Mouse (Mus musculus): Measurements from ENCODE around the gene Txn2.

DNA sequence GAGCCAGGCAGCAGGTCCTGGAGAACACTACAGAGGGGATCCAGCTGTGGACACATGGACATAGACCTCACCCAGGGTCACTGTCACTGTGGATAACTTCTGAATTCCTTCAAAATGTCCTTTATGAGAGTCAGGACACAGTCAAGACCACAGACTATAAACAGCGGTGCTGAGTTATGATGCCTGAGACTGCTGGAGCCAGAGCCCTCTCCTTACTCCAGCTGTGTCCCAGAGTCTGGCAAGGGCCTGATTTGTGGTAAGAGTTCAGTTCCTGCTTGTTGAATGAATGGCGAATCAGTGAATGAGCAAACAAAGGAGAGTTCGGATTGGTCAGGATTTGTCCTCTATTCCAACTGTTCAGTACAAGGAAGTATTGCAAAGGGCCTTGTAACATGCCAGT lies 52.1 kb downstream of the Txn2 start:
- TF ChIP-seq CTCF (conservative IDR thresholded peaks at IDR 0.05; ENCODE audit: low read length) (no peak), POU5F1 (IDR thresholded peaks at IDR 0.05; ENCODE audit: borderline replicate concordance, low read length) (no peak)
